Mouse (Mus musculus) thymus, postnatal 14 days (tissue): ENCODE measurements around the gene Hmga1b.
A peak's percentile ranks its signal among the peaks of the same experiment; 100 is the strongest.
"Not testable (repeated sequence)": the region's sequence is repeated elsewhere in the genome, so short reads cannot be mapped to it uniquely, and the experiment has no call there.

Experiments used
- DNase-seq: peaks from one replicate; pipeline ENCODE4 v3.0.0; 2021

Hmga1b gene

DNA sequence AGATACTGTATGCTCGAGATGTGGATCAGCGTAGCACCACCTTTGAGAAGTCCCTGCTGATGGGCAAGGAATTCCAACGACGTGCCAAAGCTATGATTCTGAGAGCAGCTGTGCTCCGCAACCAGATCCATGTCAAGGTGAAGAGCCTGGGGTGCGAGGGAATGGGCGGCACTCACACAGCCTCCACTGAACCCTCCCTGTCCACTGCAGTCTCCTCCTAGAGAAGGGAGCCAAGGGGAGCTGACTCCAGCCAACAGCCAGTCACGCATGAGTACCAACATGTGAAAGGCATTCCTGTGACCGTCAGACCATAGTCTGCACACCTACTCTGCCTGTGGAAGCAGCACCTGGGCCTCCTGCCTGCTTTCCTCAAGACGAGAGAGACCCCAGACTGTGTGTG, 25.9 kb downstream of the Hmga1b start:
- DNase-seq = not testable (repeated sequence)

DNA sequence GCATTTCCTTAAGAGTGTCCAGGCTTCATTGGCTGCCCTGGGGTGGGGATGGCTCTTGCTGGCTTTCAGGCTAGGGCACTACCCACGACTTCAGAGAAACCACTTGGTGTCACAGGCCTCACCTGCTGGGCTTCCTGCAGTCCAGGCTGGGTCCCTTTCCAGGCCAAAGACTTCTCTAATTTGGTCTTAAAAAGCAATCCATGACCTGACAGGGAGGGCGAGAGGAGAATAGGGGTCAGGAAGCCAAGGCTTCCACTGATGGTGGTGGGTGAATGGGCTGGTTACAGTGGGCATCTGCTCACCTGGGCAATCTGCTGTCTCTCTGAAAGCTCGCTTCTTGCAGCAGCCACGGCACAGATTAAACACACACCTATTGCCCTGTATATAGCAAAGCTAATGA, 26.8 kb downstream of the Hmga1b start:
- DNase-seq = no peak

GRCm38 (mm10) chr11:120789810-120790209, 27.2 kb downstream of the Hmga1b start:
- DNase-seq = no peak

GRCm38 (mm10) chr11:120792652-120793051, 30.1 kb downstream of the Hmga1b start:
- no peak for DNase-seq

- DNase-seq = peak; percentile 98
These were observed 33.4 kb downstream of the Hmga1b start, which contains the start of gene Dus1l for GRCm38 (mm10) chr11:120795756-120796613. Gene Dus1l, minus strand, starts transcription at chr11:120796403.

GRCm38 (mm10) chr11:120796614-120796946, 34.0 kb downstream of the Hmga1b start:
- DNase-seq = no peak

GRCm38 (mm10) chr11:120798244-120798643, 35.6 kb downstream of the Hmga1b start:
- no peak for DNase-seq

DNA sequence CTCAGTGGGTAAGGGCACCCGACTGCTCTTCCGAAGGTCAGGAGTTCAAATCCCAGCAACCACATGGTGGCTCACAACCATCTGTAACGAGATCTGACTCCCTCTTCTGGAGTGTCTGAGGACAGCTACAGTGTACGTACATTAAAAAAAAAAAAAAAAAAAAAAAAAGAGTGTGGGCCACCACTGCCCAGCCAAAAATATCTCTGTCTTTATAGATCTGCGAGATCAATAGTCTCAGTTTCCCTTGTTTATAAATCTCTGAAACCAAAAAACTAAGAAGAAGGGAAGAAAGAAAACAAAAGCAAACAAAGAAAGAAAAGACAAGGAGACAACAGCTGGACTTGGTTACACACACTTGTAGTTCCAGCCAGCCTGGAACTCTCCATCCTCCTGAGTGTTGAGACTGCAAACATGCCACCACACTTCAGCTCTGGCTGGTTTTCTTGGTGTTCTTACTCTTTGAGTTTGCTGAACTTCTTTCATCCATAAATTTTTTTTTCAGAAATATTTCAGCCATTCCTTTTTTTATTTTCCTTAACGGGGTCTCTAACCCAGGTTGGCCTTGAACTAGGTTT, 36.8 kb downstream of the Hmga1b start:
- no peak for DNase-seq

DNA sequence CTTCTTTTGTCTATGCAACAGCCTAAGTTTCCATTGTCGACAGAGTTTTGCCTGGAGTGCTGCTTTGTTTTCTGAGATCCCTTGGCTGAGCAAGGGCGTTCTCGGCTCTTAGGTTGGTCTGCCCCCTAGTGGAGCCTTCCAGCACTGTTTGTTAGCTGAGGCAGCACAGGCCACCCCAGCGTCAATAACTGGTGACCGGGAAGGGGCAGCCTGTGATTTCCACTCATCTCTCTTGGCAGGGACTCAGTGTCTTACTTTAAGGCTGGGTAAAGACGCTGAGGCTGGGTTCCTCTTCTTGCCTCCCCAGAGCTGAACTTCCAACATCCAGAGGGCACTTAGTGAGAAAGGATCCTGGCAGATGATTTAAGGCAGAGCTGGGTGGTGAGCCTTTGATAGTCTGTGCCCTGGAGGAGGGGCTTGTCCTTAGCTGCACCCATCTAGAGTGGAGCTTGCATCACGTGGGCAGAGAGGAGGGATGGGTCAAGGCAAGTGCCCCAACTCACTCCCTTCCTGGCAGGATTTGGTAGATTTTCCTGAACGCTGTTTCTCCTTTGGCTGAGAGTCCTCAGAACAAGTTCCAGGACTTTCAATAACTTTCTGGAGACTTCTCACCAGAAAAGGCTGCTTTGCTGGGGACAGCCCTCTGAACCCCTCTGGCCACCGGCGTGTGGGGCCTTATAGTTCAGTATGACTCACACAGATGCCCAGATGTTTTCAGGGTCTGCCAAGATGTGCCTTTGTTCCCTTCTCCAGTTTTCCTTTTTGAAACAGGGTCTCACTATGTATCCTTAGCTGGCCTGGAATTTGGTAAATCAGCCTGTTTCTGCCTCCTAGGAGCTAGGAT, 37.7 kb downstream of the Hmga1b start:
- peak; percentile 85 for DNase-seq

GRCm38 (mm10) chr11:120804274-120804673, 41.7 kb downstream of the Hmga1b start:
- no peak for DNase-seq

DNA sequence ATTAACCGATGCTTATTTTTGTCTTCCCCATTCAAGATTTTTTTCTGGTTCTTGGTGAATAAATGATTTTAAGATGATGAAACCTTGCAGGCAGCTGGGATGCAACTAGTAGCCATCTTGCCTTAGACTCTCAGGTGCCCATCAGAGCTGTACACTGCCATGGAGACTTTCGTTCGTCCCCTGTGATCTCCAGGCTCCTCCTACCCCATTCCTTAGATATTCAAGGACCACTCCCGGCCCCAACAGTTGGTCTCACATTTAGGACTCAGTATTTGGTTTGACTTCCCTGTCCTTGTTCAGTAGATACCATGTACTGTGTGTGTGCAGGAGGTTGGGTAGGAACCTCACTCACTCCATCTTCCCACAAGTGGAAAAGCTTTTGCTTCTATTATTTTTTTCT, 42.2 kb downstream of the Hmga1b start:
- DNase-seq = no peak

DNA sequence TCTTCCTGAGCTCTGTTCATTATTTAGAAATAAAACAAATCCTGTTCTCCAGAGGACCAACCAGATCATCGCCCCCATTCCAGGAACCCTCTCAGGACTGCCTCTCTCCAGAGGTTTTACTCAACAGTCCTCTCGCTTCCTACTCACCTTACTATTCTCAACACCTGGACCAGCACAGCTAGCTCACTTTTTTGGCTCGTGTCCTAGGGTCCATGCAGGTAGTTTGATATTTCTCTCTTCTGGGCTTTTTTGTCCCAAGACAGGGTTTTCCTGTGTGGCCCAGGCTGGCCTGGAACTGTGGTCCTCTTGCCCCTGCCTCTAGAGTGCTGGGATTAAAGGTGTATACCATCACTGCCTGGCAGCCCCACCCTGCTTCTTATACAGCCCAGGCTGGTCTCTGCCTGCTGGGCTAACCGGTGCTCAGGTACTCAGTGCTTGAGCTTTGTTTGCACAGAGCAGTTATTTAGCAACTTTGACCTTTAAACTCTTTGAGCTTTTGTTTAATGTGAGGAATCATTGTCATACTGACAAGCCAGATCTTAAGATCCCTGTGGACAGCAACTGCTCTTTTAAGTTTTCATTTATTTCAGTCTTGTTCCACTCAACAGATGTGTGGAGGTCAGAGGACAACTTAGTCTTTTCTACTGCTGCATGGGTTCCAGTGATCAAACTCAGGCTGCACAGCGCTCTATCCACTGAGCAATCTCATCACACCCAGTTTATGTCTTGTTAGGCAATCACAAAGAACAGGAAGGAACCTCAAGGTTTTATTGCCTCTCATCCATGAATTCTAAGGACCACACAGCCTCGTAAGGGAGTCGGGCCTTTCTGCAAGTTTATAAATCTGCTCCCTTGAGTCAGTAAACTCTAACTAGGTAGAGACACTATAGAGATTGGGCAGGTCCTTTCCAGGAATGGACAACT, 43.0 kb downstream of the Hmga1b start:
- no peak for DNase-seq

DNA sequence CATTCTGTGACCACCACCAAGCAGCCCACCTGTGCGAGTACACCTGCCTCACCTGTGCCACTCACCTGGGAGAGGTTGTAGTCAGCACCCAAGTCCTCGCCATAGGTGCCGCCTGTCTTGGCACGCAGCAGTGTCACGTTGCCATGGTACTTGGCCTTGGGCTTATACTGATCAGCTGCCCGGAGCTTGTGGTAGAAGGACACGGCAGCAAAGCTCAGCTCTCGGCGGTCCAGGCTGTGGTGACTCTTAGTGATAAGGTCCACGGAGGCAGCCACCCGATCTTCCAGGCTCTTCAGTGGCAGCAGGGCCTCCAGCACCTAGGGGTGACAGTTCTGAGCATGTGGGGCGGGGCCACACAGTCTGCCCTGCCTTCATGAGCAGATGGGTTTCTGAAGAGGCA, 45.4 kb downstream of the Hmga1b start:
- no peak for DNase-seq

DNA sequence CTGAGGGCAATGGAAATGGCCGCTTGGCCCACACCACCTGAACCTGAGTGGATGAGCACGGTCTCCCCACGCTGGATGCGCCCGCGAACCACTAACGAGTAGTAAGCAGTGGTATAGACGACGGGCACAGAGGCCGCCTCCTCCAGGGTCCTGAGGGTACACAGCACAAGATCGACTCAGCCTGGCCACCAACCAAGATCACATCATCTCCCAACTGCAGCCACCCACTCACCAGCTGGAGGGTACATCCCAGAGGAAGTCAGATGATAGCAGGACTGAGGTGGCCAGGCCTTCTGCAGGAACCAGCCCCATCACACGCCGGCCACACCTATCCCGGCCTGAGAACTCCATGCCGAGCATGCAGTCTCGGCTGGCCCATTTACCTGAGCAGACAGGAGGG, 49.5 kb downstream of the Hmga1b start:
- no peak for DNase-seq
